In the genomic region with DNA sequence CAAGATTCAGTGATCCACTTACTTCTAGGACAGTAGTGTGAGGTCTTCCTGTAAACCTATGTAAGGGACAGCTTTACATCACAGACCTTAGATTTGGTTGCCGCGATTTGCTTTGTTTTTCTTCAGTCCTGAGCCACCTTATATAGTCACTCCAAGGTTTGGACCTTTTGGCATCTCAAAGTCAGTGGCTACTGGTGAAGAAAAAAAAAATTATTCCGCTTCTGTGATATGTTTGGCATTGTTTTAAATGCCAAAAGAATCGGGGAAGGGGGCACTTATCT, we compare ENCODE assay signal across 3 mouse cellular contexts.
"Had no signal": no experiment of that assay in that cellular context is flagged by ENCODE, and none has a peak within 500 bp of the region (broad histone marks: within the 10 kb centered on the region; RNA-seq: fewer than 3 reads in every experiment).

No protein-coding gene starts in this region.

- ATAC-seq: liver, embryonic 12.5 days had no signal

- H3K9ac ChIP-seq: limb, embryonic 15.5 days; liver, embryonic 12.5 days; lung, embryonic 15.5 days had no signal

- H3K36me3 ChIP-seq: limb, embryonic 15.5 days; liver, embryonic 12.5 days; lung, embryonic 15.5 days had no signal

- H3K27me3 ChIP-seq: liver, embryonic 12.5 days; lung, embryonic 15.5 days had no signal

- H3K4me3 ChIP-seq: limb, embryonic 15.5 days; liver, embryonic 12.5 days; lung, embryonic 15.5 days had no signal

- H3K4me2 ChIP-seq: liver, embryonic 12.5 days had no signal

- H3K4me1 ChIP-seq: limb, embryonic 15.5 days; liver, embryonic 12.5 days had no signal

- H3K9me3 ChIP-seq: limb, embryonic 15.5 days; liver, embryonic 12.5 days; lung, embryonic 15.5 days had no signal

- H3K27ac ChIP-seq: limb, embryonic 15.5 days; liver, embryonic 12.5 days had no signal
